Mouse (Mus musculus): ENCODE measurements around the gene Acat3.
"Not testable (repeated sequence)": the region's sequence is repeated elsewhere in the genome, so short reads cannot be mapped to it uniquely, and the experiment has no call there.

Acat3 gene

DNA sequence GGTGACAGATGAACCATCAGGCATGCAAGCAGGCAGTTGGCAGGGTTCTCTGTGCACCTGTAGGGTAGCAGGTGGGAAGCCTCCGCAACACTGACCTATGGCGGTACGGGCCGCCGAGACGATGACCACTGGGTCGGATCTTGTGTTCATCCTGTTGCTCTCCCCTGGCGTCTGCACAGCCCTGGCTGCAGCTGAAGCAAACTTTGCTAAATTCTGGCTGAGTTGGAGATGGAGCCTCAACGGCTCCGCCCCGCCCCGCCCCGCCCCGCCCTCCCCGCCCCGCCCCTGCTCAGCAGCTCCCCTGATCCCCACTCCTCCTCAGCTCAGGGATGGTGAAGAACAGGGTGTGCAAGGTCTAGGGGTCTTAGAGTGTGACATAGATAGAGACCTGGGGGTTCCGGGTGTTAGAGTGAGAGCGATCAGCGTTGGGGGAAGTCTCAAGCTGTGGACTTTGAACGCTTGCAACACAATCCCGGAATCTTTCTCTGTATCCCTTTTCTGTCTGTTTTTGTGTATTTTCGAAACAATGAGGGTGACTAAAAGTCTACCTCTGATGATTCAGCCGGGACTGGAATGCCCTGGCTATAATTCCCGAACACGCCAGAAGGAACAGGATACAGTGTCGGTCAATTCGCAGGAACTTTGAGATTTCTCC, at the start of gene Acat3:
Acat3 (minus strand) TSS at position 450 of the 655 bp plus-strand sequence.
- DNase-seq (ENCODE audit: low read depth, low spot score): no peak

DNA sequence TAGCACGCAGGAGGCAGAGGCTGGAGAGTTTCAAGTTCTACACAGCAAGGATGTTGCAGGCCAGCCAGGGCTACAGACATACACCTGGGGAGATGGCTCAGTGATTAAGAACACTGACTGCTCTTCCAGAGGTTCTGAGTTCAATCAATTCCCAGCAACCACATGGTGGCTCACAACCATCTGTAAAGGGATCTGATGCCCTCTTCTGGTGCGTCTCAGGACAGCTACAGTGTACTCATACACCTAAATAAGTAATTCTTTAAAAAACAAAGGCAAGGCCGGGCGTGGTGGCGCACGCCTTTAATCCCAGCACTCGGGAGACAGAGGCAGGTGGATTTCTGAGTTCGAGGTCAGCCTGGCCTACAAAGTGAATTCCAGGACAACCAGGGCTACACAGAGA, 47.7 kb upstream of the Acat3 start:
- peak; percentile 86 for DNase-seq (ENCODE audit: low read depth, low spot score)

DNA sequence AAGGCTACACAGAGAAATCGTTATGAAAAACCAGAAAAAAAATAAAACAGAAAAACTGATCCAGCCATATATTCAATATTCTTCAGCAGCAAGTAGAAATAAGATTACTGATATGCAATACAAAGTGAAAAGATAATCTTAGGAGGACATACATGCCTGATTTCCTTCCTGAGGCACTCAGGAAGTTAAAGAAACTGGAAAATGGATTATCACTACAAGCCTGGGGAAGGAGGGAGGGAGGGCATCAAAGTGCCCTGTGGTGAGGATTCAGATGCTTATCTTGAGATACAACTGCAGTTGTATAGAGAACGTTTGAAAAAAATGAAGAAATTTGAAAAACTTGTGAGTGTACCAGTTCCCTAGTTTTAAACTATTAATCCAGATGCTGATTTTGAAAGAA, 43.6 kb upstream of the Acat3 start:
- no peak for DNase-seq (ENCODE audit: low read depth, low spot score)

DNA sequence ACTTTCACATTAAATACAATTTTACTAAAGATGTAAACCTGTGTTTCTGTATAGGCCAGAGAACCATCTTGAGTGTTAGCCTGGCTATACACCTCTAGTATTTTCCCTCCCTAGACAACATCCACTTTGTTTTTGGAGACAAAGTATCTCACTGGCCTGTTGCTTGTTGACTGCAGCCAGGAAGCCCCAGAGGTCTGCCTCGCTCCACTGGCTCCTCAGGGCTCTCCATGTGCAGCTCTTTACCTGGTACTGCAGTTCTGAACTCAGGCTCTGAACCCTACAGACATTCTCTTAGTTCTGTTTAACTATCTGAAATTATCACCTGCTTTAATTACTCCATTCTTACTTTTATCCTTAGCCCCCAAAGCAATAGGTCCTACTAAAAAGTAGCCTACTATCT, 38.1 kb upstream of the Acat3 start:
- no peak for DNase-seq (ENCODE audit: low read depth, low spot score)

DNA sequence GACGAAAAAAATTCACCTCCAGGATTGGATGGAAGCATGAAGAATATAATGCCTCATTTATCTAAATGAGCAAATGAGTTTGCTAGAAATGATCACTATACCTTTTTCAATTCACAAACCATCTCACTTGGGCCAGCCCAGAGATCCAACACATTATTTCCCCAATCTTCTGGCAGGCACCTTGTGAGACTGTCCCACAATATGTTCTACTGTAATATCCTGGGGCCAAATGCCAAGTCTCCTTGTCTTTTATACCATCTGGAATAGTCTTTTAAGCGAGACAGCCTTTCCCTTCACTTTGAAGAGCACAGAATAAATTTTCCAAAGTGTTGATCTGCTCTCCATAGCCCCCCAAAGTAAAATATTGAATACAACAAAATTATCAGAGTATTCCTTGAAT, 33.5 kb upstream of the Acat3 start:
- no peak for DNase-seq (ENCODE audit: low read depth, low spot score)

DNA sequence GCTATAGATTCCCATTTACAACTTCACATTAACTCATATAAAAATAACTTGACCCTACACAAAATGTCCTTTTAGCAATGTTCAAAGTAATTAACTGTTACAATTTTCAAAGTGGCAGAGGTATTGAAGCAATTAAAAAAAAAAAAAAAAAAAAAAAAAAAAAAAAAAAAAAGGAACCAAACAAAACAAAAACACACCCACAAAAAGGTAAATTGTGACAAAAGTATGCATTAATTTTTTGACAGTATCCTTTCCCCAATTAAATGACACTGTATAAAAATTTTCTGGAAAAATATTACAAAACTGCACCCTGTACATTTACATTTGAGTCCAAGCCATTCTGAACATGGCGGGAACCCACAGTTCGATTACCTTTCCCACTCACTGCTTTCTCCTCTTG, 26.8 kb upstream of the Acat3 start:
- DNase-seq (ENCODE audit: low read depth, low spot score): no peak

DNA sequence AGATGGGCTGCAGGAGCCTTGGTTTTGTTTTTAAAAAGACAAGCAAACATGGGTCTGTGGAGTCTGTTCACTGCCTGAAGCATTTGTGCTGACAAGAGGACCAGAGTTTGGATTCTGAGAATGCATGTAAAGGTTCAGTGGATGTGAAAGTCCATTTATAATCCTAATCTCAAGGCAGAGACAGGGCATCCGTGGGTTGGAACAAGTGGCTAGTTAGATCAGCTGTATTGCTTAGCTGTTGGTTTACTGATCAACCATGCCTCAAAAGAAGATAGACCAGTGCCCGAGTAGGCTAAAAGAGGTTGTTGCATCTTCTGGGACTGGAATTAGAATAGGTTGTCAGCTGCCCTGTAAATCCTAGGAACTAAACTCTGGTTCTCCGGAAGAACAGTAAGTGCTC, 23.1 kb upstream of the Acat3 start:
- no peak for DNase-seq (ENCODE audit: low read depth, low spot score)

DNA sequence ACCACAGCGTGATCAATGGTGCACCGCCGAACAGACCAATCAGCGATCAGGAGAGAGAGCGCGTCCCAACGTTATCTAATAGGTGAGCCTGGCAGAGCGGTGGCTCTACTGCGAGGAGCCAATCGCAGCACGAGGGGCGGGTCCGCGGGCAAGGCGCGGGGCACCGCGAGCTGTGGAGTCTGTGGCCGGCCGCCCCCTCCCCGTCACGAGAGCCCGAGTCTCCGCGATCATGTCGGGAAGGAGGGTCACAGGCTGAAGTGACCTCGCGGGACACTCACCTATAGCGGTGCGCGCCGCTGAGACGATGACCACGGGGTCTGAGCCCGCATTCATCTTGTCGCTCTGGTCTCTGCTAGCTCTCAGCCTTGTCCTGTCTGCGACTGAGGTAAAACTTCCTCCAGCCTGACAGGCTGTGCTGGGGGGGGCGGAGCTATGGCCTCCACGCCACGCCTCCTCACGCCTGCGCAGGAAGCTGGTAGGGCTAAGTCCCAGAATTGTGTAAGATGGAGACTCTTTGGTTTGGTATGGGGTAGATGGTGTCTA, 20.0 kb upstream of the Acat3 start, which contains the start of gene Acat2:
Acat2 (minus strand) TSS at position 417 of the 543 bp plus-strand sequence.
- DNase-seq (ENCODE audit: low read depth, low spot score): peak; percentile 97

DNA sequence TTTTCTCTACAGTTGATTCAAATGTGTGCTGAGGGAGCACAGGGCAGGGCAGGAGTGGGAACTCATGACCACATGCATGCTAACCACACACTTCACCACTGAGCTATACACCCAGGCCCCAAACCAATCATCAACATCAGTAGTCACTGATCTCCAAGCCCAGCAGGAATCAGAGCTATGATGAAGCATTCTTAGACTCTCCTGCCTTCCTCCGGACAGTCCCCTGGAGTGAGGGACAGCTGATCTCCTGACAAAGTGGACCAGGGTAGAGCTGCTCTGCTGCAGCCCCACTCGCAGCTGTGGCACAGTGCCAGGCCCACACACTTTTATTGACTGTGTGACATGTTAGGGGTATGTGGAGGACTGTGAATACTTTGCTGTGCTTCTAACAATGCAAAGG, 19.0 kb upstream of the Acat3 start:
- DNase-seq (ENCODE audit: low read depth, low spot score): not testable (repeated sequence)

DNA sequence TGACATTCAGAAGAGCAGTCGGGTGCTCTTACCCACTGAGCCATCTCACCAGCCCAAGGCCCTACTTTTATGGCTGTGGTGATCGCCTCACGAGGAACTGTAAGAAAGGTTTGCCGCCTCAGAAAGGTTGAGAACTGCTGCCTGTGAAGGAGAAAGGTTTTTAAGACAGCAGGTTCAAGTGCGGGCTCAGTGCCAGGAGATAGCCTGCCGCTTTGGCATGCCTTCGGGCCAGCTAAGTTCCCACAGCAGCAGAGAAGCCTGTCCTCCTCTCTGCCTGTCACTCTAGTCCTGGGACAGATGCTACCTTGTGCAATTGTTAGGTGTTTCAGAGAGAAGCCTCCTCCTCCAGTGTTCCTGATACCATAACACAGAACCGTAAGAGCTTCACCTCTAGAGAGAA, 16.3 kb upstream of the Acat3 start:
- DNase-seq (ENCODE audit: low read depth, low spot score): no peak

DNA sequence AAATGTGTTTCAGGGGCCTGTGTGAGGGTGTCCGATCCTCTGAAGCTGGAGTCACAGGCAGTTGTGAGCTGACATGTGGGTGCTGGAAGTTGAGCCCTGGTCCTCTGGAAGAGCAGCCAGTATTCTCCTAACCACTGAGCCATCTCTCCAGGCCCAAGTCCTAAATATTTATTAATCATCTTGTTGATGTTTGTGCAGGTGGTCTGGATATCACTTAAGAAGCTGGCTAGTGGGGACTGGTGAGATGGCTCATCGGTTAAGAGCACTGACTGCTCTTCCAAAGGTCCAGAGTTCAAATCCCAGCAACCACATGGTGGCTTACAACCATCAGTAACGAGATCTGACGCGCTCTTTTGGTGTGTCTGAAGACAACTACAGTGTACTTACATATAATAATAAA, 9.3 kb upstream of the Acat3 start:
- DNase-seq (ENCODE audit: low read depth, low spot score): no peak

DNA sequence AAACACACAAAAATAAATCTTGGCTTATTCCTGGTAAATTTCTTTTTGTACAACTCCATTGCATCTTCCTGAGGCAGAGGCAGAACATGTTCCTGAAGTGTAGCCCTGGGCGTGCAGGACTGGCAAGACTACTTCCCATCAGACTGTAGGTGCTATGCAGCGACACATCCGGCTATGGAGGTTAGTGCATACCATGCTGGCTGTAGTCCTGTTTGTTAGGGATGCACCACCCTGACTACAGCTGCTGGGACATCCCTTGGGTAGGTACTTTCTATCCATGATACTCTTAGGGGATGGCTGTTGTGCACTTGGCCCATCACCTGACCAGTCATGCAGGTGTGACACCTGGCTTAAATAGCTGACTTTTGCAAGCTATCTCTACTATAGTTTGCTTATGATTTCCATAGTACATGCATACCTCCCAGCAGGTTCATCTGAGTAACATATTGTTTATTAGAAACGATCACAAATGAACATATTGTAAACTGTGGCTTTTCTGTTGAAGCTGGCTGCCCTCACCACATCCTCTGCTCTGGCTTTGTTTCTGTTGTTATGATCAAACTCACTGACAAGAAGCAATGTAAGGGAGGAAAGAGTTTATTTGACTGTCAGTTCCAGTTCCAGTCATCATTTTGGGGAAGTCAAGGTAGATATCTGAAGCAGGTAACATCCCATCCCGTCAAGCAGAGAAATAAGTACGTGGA, 2.2 kb upstream of the Acat3 start:
- DNase-seq (ENCODE audit: low read depth, low spot score): no peak

DNA sequence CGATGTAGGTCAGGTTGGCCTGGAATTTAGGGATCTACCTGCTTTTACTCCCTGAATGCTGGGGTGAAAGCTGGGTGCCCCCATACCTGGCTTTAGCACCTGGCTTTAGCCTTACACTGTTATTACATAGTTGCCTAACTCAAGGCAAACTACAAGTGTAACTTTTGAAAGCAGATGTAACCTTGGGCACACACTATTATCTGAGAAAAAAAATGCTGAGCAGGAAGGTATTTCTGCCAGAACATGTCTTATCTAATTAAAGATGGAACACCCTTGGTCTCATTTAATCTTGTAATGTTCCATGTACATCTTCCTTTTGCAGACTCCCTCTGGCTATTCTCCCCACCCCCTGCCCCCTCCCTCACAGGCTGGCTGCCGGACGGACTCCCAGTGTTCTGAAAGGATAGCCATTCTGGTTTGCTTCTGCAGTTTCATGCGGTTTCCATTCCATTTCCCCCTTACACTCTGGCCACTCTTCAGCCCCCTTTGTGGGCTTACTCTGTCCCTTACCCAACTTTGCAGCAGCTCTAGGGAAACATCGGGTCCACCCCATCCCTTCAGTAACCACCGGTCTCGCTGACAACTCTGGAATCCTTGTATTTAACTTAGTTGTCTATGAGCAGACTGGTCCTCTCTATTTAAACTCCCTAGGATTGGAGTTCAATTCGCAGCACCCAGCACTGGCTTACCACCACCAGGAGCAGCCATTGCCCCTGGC, 1.3 kb upstream of the Acat3 start:
- no peak for DNase-seq (ENCODE audit: low read depth, low spot score)

DNA sequence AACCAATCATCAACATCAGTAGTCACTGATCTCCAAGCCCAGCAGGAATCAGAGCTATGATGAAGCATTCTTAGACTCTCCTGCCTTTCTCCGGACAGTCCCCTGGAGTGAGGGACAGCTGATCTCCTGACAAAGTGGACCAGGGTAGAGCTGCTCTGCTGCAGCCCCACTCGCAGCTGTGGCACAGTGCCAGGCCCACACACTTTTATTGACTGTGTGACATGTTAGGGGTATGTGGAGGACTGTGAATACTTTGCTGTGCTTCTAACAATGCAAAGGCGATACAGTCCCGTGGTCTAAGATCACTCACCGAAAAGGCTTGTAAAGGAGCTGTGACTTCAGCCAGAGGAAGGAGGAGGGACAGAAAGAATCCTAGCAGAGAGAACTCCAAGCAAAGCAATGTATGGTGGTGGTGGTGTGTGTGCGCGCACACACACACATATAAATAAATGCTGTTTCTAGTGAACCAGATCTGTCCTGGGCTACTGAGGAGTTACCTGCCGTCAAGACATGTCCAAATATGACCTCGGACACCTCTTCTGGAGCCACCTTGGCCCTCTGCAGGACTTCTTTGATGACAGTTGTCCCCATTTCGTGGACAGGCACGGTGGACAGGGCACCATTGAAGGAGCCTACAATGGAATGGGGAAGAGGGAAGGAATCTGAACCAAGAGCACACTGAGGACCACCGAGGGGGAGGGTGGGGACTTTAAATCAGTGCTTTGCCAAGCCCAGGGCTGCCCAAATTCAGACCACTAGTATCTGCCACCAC, 837 bp downstream of the Acat3 start:
- DNase-seq (ENCODE audit: low read depth, low spot score): not testable (repeated sequence)

DNA sequence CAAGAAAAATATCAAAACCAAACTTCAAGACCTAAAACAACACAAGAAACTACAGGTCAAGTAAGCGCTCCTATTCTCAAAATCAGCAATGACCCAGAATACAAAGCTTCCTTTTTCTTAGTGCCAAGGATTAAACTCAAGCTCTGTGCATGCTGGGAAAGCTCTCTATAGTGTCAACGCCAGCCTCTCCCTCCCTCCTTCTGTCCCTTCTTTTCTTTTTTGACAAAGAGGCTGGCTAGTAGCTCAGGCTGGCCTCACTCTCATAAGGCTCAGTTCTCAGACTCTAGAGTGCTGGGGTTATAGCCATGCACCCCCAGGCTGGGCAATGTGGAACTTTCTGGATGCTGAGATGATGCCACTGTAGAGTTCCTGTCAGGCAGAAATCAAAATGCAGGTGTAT, 2.3 kb downstream of the Acat3 start:
- DNase-seq (ENCODE audit: low read depth, low spot score): no peak

DNA sequence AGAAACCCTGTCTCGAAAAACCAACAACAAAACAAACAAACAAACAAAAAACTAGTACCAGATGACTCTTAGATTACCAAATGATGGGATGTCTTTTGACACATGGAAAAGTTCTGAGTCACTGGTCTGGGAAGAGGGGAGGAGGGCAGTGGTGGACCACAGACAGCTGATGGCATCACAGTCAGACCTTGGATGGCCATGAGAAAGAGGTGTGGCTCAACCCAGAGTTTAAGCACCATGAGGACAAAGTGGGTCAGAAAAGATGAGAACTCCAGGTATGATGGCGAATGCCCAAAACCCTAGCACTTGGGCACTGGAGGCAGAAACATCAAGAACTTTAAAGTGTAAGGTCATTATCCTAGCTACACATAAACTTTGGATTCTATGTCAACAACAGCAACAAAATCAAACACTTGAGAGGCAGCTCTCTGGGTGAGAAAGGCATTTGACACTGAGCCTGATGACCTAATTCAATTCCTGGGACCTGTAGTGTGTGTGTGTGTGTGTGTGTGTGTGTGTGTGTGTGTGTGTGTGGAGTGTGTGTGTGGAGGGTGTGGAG, 2.9 kb downstream of the Acat3 start:
- no peak for DNase-seq (ENCODE audit: low read depth, low spot score)

DNA sequence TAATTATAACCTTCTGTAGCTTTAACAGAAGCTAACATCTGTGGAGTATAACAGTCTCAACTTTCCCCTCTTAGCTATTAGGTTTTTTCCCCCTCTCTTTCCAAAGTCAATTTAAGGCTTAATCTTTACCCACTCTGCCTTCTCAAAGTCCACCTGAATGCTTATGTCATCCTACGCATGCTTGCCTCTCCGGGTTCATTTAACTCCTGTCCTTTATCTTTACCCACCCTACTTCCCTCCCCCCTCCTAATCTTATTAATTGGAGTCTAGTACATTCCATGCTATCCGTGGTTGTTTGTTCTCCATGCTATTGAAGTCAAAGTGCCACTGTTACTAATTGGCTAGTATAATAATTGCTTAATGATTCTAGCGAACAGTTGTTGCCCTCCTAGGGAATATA, 4.7 kb downstream of the Acat3 start:
- DNase-seq (ENCODE audit: low read depth, low spot score): no peak

DNA sequence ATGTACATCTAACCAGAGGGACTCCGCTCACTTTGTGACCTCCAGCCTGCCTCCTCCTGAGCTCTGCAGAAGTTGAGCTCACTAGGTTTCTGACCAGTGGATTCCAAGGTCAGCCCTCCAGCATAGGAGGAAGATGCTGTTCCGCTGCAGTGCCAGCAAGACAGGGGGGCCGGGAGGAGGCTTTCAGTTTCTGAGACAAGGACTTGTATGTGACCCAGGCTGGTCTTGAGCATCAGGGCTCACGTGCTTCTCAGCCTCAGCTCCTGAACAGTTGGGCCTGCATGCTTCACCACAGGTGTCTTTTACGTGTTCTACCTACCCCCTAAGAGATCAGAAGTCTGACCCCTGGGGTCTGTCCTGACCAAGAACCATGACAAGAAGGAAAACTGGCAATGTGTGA, 8.8 kb downstream of the Acat3 start:
- DNase-seq (ENCODE audit: low read depth, low spot score): not testable (repeated sequence)

DNA sequence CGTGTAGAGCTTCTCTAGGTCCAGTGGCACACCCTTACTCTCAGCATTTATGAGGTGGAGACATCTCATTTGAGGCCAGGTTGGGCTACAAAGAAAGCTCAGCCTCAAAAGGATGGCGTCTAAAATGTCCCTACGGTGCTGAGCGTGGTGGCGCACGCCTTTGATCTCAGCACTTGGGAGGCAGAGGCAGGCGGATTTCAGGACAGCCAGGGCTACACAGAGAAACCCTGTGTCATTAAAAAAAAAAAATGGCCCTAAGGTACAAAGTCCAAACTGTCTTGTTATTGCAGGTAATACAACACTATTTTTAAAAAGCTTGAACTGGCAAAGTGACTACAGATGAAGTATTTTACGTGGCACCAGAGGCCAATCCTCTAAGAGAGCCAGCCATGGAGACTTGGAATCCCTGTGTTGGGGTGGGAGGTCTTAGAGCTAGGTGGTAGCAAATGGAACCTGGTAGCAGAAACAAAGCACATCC, 14.7 kb downstream of the Acat3 start:
- DNase-seq (ENCODE audit: low read depth, low spot score): no peak

DNA sequence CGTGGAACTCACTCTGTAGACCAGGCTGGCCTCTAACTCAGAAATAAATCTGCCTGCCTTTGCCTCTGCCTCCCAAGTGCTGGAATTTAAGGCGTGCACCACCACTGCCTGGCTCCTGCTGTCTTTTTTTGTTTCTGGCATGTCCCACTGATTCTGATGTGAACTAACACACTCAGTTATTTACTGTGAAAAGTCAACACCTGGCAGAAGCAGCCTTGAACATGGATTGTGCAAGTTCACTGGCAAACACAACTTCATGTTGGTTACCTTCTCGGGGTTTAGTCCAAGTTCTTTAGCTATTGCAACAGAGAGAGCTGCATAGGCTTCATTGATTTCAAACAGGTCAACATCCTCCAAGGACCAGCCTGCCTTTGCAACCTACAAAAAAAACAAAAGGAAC, 15.4 kb downstream of the Acat3 start:
- DNase-seq (ENCODE audit: low read depth, low spot score): peak; percentile 32

DNA sequence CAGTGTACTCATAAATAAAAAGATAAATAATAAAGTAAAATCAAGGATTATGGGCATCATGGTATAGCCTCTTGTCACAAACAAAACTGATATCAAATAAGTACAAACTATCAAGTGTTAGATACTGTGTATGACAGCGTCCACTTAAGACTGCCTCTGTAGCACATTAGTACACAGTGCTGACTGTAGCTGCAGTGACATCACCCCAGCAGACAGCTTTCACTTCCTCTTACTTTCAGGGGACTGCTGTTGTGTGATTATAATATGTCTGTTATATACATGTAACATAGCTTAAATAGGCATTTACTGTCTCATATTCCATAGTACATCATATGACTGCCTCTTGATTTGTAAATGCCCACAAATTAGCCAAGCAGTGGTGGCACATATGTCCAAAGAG, 19.3 kb downstream of the Acat3 start:
- no peak for DNase-seq (ENCODE audit: low read depth, low spot score)
